Mouse (Mus musculus) small intestine, adult 2 months (tissue): ENCODE measurements around the gene Gm37240.

Experiments
- CTCF ChIP-seq: fragments of 200-500 bp; IDR thresholded peaks from 2 replicates; pipeline ENCODE4 v1.5.1; 2012; ENCODE audit warnings: low read depth, mild to moderate bottlenecking, control low read depth, inconsistent platforms, low read length, moderate library complexity, mixed read lengths; ENCODE audit not compliant: insufficient replicate concordance, insufficient read length; ENCODE audit errors: extremely low read depth
- POLR2A ChIP-seq: fragments of 200-500 bp; IDR thresholded peaks from 2 replicates; pipeline ENCODE4 v1.6.1; 2012; ENCODE audit warnings: low read depth, mild to moderate bottlenecking, control low read depth, inconsistent platforms, low read length, moderate library complexity

- TF ChIP-seq CTCF (no peak), POLR2A (no peak)
Measured at GRCm38 (mm10) chr3:84988880-84989279, 898.4 kb downstream of the Gm37240 start.
